Mouse (Mus musculus) heart, postnatal 0 days (tissue): ENCODE data around the gene Spock1.

Experiments
- CTCF ChIP-seq: IDR thresholded peaks from 2 replicates; pipeline ENCODE4 v1.5.1; 2016; ENCODE audit warnings: antibody characterized with exemption, control low read depth, low read depth
- EP300 ChIP-seq: IDR thresholded peaks from 2 replicates; pipeline ENCODE4 v1.6.1; 2016; ENCODE audit warnings: antibody characterized with exemption, low read depth

- TF ChIP-seq CTCF (no peak), EP300 (no peak)
These were observed 13.5 kb downstream of the Spock1 start for GRCm38 (mm10) chr13:57894597-57894996.
